Mouse (Mus musculus) heart, adult 11 months (tissue): ENCODE data around the gene Zbtb2.

ENCODE experiments used
- DNase-seq: peaks from one replicate; pipeline ENCODE4 v3.0.0; 2022

Zbtb2 gene

DNA sequence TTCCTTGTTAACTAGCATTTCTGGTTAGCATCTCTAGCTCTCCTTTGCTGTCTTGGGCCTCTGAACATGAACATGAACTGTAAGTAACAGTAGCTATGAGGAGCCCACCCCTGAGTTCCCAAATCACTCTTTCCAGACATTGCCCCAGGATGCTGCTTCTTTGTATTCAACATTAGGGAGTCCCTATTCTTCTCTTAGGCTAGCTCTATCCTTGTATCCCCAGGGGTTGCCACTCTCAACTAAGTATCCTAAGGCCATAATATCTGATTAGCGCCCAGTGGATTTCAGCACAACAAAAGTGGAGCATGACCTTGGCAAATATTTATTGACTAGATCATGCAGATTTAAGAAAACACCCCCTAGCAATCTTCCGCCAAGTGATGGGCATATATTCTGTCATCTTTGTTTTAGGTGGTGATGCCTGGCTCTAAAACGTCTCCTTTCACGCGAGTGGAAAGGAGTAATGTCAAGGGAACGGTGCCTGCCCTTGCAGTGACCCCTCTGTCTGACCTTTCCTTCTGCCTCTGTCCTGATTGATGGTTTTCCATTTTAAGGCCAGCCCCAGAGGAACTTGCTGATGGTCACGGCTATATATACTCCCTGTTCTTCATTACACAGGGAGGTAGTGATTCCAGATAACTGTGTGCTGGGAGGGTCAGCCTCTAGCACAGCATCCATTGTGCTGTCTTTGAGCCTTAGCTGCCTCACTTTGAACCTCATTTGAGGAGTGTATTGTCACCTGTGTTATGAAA is 55.5 kb downstream of the Zbtb2 start:
- no peak for DNase-seq

DNA sequence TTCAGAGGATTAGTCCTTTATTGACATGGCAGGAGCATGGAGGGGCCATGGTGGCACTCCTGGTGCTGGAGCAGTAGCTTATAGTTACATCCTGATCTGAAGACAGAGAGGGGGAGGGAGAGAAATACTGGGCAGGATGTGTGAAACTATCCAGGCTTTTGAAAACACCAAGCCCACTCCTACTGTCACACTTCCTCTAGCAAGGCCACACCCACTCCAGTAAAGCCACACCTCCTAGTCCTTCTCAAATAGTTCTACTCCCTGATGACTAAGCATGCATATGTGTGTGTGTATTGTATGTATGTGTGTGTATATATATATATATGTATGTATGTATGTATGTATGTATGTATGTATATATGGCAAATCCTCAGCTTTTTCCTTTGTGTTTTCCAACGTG is 60.2 kb downstream of the Zbtb2 start:
- no peak for DNase-seq

DNA sequence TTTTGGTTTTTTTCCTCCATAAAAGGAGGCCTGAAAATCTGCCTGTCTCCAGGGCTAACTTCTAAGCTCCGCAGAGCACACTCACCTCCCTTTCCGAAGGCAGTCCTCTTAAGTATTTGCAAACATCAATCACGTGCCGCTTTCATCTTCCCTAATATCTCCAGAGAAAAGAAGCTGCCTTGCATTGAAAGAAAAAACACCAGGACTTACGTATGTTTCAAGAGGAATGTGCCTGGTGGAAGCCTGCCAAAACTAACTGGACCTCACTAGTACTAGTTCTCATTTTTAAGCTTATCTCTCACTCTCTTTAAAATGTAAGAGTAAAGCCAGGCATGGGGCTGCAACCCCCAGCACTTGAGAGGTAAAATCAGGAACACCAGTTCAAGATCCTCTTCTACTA is 62.3 kb downstream of the Zbtb2 start:
- no peak for DNase-seq

DNA sequence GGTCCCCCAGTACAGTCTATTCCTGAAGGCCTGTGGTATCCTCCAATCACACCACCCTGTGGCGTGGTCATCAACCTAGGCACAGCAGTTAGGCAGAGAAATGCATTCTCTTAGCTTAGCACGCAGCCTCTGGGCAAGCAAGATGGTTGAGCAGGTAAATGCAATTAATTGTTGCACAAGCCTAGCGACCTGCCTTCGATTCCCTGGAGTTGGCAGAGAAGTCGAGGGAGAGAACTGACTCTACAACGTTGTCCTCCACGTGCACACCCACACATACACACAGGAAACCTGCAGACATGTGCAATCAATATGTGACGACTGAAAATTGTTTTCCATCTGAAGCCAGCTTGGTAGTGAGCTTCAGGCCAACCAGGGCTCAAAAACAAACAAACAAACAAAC is 64.0 kb downstream of the Zbtb2 start:
- DNase-seq, result no peak
